Mouse (Mus musculus): Measurements from ENCODE around the gene Ndufaf2. TPM values are rescaled to one million over a fixed set of nuclear protein-coding genes. Genes with fewer than 3 reads are reported as not detected.

Ndufaf2 gene
- polyA plus RNA-seq (2015; fragmentation: Illumina TruSeq; extraction: RNeasy Lipid Tissue Mini Kit (QIAGEN cat#74804); ENCODE audit: insufficient read depth, low read depth, low replicate concordance): 3.8 TPM

DNA sequence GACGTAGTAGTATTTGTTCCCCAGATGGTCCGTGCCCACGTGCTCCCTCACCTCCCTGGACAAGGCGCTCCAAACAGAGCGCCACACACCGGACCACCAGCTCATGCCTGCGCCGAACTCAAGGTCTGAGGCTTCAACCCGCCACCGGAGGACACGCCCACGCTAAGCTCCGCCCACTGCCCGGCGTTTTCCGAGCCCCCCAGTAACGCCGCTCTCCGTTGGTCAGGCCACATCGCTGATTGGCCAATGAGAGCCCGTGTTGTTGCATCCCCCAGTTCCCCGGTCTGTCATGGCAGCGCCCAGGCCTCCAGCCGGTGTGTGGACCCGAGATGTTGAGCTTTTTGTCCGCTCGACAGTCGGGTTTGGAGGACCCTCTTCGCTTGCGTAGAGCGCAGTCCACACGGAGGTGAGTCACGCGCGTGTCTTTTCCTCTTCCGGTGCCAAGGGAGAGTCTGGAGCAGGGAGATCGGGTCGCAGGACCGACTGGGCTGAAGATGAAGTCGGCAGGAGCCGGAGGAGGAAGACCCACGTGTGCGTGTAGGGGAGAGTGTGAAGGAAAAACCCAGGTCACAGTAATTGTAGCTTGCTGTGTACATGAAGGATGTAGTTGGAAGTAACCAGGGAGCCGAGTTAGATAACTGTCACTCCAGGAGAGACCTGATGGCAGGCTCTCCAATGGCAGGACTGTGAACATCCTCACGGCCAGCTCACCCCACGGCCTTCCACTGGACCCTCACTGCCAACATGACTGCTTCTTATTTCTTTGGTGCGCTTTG lies at the start of gene Ndufaf2, which contains the start of gene Ercc8:
TSS of gene Ndufaf2 (minus strand) at position 159 of the 776 bp plus-strand sequence.
TSS of gene Ercc8 (plus strand) at position 267 of the 776 bp plus-strand sequence.

GRCm38 (mm10) chr13:108044222-108044941 lies 114.0 kb downstream of the Ndufaf2 start, which contains the start of gene Smim15:
Gene Smim15, plus strand, starts transcription at chr13:108044446.

Other genes with a start within 250 kb of the Ndufaf2 start
- gene Smim15, start 114.2 kb downstream of the Ndufaf2 start, polyA plus RNA-seq (2015; fragmentation: Illumina TruSeq; extraction: RNeasy Lipid Tissue Mini Kit (QIAGEN cat#74804); ENCODE audit: insufficient read depth, low read depth, low replicate concordance): 9.0 TPM
- 1.4 TPM for gene Ercc8, start 108 bp upstream of the Ndufaf2 start, polyA plus RNA-seq (2015; fragmentation: Illumina TruSeq; extraction: RNeasy Lipid Tissue Mini Kit (QIAGEN cat#74804); ENCODE audit: insufficient read depth, low read depth, low replicate concordance)
- 1.0 TPM for gene Elovl7, start 55.8 kb upstream of the Ndufaf2 start, polyA plus RNA-seq (2015; fragmentation: Illumina TruSeq; extraction: RNeasy Lipid Tissue Mini Kit (QIAGEN cat#74804); ENCODE audit: insufficient read depth, low read depth, low replicate concordance)
- gene Depdc1b, start 157.7 kb upstream of the Ndufaf2 start, polyA plus RNA-seq (2015; fragmentation: Illumina TruSeq; extraction: RNeasy Lipid Tissue Mini Kit (QIAGEN cat#74804); ENCODE audit: insufficient read depth, low read depth, low replicate concordance): not detected

Measured in pancreas, adult 10 weeks (tissue).